Mouse (Mus musculus) embryo, embryonic 9.5 days (tissue): ENCODE measurements around the gene Fbxl3.

Experiments used
- DNase-seq: peaks from one replicate; pipeline ENCODE4 v3.0.0-alpha.2; 2017; ENCODE audit errors: extremely low spot score

Gene Fbxl3

GRCm38 (mm10) chr14:103099238-103099933 is at the start of gene Fbxl3:
TSS of gene Fbxl3 (minus strand) at chr14:103099566.
- peak; percentile 90 for DNase-seq

GRCm38 (mm10) chr14:103131991-103132390 is 32.6 kb upstream of the Fbxl3 start:
- DNase-seq = no peak

DNA sequence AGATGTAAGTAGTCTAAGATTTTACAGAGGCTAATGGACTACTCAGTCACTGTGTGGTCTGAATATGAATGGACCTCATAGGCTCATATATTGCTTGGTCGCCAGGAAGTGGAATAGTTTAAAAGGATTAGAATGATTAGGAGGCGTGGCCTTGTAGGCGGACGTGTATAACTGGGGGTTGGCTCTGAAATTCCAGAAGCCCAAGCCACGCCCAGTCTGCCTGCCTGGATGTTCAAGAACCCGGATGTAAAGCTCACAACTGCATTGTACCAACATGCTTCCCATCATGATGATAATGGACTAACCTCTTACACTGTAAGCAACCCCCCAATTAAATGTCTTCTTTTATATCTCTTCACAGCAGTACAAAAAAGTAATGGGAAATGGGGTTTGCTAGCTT is 26.4 kb upstream of the Fbxl3 start:
- no peak for DNase-seq

DNA sequence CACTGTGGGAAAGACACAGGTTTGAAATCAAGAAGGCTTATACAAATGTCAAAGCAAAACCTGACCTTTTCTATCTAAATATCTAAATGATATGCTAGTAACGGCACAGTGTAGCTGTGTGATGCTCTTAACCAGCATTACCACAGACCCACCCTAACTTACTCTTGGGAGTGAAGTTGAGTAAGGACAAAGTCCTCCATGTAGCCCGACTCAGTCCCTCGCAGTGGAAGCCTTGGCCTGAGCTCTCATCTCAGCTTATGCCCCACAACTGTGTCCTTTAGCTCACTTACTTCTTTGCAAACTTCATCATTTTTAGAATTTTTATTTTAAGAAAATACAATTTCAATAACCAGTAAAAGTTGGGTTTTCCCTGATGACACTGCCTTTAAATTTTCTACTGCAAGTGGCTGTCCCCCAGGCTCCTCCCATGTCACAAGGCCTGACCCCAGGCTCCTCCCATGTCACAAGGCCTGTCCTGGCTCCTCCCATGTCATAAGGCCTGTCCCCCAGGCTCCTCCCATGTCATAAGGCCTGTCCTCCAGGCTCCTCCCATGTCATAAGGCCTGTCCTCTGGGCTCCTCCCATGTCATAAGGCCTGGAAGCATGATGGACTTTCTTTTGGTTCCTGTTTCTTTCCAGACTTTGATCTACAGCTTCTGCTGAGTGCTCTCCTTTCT is 15.8 kb upstream of the Fbxl3 start:
- no peak for DNase-seq

DNA sequence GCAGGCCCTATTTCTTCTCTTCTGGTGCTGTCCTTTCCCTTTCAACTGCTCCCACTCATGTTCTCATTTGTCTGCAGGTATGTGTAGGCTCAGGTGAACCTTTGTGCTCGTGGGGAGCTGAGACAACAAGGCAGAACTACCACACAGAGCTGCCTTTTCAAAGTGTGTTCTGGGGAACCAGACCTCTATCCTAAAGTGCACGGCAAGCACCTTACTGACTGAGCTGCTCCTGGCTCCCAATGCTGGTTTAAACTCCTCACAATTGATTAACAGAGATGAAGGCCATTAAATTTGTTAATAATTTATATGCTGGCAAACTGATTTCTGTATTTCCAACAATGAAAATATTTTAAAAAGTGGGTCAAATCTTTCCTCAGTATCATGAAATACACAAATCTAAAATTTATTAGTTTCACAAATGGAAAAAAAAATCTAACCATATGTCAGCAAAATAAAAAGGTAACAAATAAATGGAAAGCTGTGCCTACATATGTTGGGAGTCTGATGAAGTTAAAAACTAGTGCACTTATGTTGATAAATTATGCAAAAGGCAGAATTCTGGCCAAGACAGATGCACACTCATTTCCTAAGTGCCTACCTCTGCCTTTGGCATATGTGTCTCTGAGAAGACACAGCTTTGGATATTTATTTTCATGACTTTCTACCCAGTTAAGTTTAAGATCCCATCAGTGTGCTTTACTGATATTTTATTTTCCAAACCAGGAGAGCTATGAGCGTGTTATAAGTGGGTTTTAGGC is 13.4 kb upstream of the Fbxl3 start:
- no peak for DNase-seq

GRCm38 (mm10) chr14:103109971-103110370 is 10.6 kb upstream of the Fbxl3 start:
- DNase-seq = no peak

GRCm38 (mm10) chr14:103106301-103106700 is 6.9 kb upstream of the Fbxl3 start:
- DNase-seq = no peak

- no peak for DNase-seq
Measured at GRCm38 (mm10) chr14:103102731-103103335, 3.5 kb upstream of the Fbxl3 start.

DNA sequence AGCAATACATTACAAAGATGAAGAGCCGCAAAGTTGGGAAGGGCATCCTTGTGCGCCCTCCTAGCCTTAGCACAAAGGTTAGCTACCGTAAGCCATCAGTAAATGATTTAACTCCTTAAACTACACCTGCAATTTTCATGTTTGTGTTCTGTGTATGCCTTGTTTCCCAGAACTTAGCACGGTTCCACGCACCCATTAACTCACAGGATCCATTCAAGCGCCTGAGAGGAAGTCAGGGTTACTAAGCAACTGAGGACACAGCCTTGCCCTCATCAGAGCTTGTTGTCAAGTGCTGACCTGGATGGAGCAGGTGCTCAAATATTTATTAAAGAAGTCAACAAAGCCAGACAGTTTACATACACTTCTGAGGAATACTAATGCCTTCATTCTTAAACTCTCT is 2.9 kb upstream of the Fbxl3 start:
- no peak for DNase-seq

GRCm38 (mm10) chr14:103101171-103101570 is 1.8 kb upstream of the Fbxl3 start:
- DNase-seq = no peak

DNA sequence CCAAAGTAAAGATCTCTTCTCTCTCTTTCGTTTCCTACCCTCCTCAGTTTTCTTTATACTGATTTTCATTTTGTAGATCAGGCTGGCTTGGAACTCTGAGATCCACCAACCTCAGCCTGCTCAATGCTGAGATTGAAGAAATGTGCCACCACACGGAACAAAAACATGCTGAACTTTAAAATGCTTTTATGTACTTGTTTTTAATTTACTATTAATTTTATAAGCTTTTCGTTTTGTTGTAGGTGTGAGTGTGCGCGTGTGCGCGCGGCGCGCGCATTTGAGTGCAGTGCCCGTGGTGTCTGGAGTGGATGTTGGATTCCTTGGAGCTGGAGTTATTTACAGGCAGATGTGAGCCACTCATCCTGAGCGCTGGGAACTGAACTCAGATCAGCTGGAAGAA is 930 bp upstream of the Fbxl3 start:
- no peak for DNase-seq

- peak; percentile 81 for DNase-seq
Measured at GRCm38 (mm10) chr14:103098587-103099235, 655 bp downstream of the Fbxl3 start.

DNA sequence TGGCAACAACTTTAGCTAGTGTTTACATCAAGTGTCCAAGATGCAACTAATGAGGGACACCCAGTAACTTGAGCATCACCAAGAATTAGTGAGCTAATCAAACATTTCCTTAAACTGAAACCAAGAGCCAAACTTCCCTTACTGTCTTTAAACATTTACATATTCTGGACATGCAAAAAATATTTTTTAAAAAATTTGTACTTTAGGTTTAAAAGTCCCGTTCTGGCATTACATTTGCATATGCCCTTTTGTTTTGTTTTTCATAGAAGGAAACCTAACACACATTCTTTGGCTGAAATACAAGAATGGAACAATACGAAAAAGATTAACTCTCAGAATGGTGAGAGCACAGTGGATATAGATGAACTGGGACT is 1.2 kb downstream of the Fbxl3 start:
- no peak for DNase-seq

GRCm38 (mm10) chr14:103096621-103097020 is 2.7 kb downstream of the Fbxl3 start:
- DNase-seq = no peak

- DNase-seq = no peak
Measured at GRCm38 (mm10) chr14:103095826-103096225, 3.5 kb downstream of the Fbxl3 start.

- no peak for DNase-seq
Measured at GRCm38 (mm10) chr14:103095036-103095435, 4.3 kb downstream of the Fbxl3 start.

DNA sequence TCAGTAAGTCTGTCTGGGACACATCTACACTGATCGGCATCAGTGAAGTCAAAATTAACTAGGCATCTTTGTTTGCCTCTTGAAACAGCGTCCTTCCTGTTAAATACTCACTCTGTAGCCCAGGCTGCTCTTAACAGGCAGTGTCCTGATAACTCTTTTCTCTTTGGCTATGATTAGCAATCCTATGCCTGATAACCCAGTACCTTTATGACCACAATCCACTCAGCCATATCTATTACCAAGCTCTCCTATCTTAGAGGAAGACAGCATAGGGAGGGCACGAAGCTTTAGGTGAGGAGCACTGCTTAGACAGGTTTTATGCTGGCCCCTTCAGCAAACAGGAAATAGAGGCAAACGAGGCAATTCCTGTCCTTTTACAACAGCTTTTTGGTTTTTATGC is 5.7 kb downstream of the Fbxl3 start:
- no peak for DNase-seq

DNA sequence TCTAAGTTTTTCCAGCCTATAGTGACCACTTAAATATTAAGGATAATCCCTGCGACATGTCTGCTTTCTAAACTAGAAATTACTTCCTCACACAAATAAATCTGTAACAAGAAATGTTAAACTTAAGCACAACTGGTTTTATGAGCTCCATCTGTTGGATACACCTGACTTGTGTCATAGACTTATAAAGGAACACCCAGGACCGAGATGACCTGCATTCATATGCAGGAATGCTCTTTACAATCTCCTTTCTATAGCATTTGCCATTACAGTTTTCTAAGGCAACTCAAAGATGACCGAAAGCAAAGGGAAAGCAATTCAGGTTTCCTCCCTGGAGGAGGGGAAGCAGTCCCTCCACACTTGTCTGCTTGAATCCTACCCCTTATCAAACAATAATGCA is 6.1 kb downstream of the Fbxl3 start:
- DNase-seq = no peak

GRCm38 (mm10) chr14:103088624-103089023 is 10.7 kb downstream of the Fbxl3 start:
- peak; percentile 15 for DNase-seq

- DNase-seq = no peak
Measured at GRCm38 (mm10) chr14:103087846-103088245, 11.5 kb downstream of the Fbxl3 start.

DNA sequence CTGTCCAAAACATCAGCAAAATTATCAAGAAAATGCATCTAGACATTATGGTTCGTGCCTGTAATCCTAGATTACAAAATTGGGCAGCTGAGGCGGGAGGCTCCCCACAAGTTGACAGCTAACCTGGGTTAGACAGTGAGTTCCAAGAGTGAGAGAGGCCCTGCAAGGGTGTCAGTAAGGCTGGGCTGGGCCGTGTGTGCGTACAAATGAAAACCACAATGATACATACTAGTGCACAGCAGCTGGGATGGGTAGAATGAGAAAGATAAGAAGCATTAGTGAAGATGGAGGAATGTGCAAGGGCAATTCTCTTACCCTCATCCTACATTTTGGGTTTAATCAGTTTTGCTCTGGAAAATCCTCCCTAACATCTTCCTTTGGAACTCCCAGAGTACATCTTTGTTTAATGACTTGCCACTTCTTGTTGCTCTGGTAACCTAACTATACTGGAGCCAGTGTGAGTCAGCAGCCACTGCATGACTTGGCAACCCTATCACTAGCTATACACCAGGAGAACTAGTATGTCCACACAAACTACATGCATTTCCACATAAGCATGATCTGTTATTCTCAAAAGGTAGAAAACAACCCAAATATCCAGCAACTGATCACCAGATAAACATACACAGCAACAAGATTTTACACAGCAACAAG is 12.6 kb downstream of the Fbxl3 start:
- no peak for DNase-seq
